Mouse (Mus musculus): ENCODE data around the gene Tm4sf20. TPM values are rescaled to one million over a fixed set of nuclear protein-coding genes. Genes with fewer than 3 reads are reported as not detected.

The Tm4sf20 gene
- total and polyA plus RNA-seq, 3 experiments = not detected

DNA sequence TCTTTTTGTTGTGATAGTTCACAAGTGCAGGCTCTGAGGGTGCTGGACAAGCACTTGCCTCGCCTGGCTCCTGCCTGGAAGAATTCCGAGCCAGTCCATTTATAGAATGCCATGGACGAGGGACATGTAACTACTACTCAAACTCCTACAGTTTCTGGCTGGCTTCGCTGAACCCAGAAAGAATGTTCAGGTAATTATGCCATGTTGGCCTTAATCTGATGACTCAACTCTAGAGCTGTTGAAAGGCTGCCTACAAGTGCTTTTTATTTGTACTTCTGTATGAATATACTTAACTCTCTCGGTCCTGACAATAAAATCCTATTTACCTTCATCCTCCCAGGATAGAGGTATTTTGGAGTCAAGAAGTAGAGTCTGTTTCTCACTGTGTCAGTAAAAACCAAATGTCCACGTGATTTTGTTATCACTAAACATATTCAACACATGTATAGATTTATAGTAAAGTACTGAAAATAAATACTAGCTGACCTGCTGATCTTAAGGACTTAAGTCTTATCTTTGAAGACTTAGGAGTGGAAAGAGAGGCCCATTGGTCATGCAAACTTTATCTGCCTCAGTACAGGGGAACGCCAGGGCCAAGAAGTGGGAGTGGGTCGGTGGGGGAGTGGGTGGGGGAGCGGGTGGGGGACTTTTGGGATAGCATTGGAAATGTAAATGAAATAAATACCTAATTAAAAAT, 50.3 kb downstream of the Tm4sf20 start:
- in situ Hi-C loops (cut with MboI; ENCODE audit: low pct_ligation_motif_present, low pct_unique_long_range_greater_than_20kb, low sequenced_read_pairs) = no loop called here
- no peak overlapping the region for H3K9ac ChIP-seq (ENCODE audit: insufficient read depth, low read depth)
- no peak for DNase-seq (ENCODE audit: extremely low read depth)
- TF ChIP-seq IRF4 (IDR thresholded peaks at IDR 0.05; ENCODE audit: low read depth, low read length) = no peak
- TF ChIP-seq TBP (conservative IDR thresholded peaks at IDR 0.05; ENCODE audit: low read depth, low read length) = no peak
- TF ChIP-seq UBTF (IDR thresholded peaks at IDR 0.05; ENCODE audit: low read depth, low read length) = no peak
- TF ChIP-seq BHLHE40 (IDR thresholded peaks at IDR 0.05; ENCODE audit: low read depth, low read length) = no peak
- TF ChIP-seq MAX (IDR thresholded peaks at IDR 0.05; ENCODE audit: low read length) = no peak
- TF ChIP-seq ZNF384 (IDR thresholded peaks at IDR 0.05; ENCODE audit: low read depth, low read length) = no peak
- no peak for TF ChIP-seq ZC3H11A (IDR thresholded peaks at IDR 0.05; ENCODE audit: low read depth, low read length)
- TF ChIP-seq ETS1 (conservative IDR thresholded peaks at IDR 0.05; ENCODE audit: low read depth, low read length) = no peak
- no peak for TF ChIP-seq RAD21 (IDR thresholded peaks at IDR 0.05; ENCODE audit: low read depth, low read length)
- TF ChIP-seq CTCF (conservative IDR thresholded peaks at IDR 0.05 in 1 of 2, IDR thresholded peaks at IDR 0.05 in 1 of 2; ENCODE audit: low read depth in 2 of 2, low read length in 2 of 2) = no peak
- TF ChIP-seq SMC3 (IDR thresholded peaks at IDR 0.05; ENCODE audit: low read depth, low read length) = no peak
- no peak for TF ChIP-seq JUND (conservative IDR thresholded peaks at IDR 0.05; ENCODE audit: low read depth, low read length)
- TF ChIP-seq GABPA (IDR thresholded peaks at IDR 0.05; ENCODE audit: insufficient replicate concordance, low read depth, low read length) = no peak
- no peak for TF ChIP-seq CHD1 (IDR thresholded peaks at IDR 0.05; ENCODE audit: low read depth, low read length)
- TF ChIP-seq SIN3A (IDR thresholded peaks at IDR 0.05; ENCODE audit: low read length) = no peak
- no peak for TF ChIP-seq EP300 (IDR thresholded peaks at IDR 0.05; ENCODE audit: low read length)
- dilution Hi-C loops (cut with MboI; ENCODE audit: extremely low pct_ligation_motif_present, extremely low pct_unique_long_range_greater_than_20kb, low sequenced_read_pairs) = no loop called here
- no peaks in the 10 kb centered on the region for H3K9me3 ChIP-seq (replicated peaks; ENCODE audit: low read length)
- no peaks in the 10 kb centered on the region for H3K36me3 ChIP-seq (replicated peaks in 1 of 2; ENCODE audit: control insufficient read depth in 1 of 2, insufficient read depth in 1 of 2, low read length in 1 of 2)
- no peak overlapping the region for H3K4me2 ChIP-seq (ENCODE audit: insufficient read depth, low read depth, poor library complexity, severe bottlenecking)
- no peaks in the 10 kb centered on the region for H3K27me3 ChIP-seq (replicated peaks)
- no peak overlapping the region for H3K4me3 ChIP-seq (replicated peaks in 1 of 3; ENCODE audit: low read depth in 2 of 3, low read length in 2 of 3, poor library complexity in 1 of 3)
- no peaks in the 10 kb centered on the region for H3K4me1 ChIP-seq (ENCODE audit: control insufficient read depth in 1 of 2, insufficient read depth in 2 of 2)
- no peaks in the 10 kb centered on the region for H3K79me2 ChIP-seq (replicated peaks; ENCODE audit: control insufficient read depth, extremely low read depth, insufficient read depth, poor library complexity, severe bottlenecking)
- no peak overlapping the region for H3K27ac ChIP-seq (ENCODE audit: insufficient read depth, low read depth)

Other genes starting within 250 kb of the Tm4sf20 start
- gene Col4a4, start 181.6 kb downstream of the Tm4sf20 start, total RNA-seq (2012; rRNA removed) = under 0.01 TPM in 1 of 2 replicates, not detected in the other
- gene Col4a4, start 181.6 kb downstream of the Tm4sf20 start, total RNA-seq (2014; rRNA removed) = not detected in 2 replicates
- gene Col4a4, start 181.6 kb downstream of the Tm4sf20 start, polyA plus RNA-seq (2012; ENCODE audit: insufficient read length, low read depth) = 0.03 and 0.05 TPM in 2 replicates
- under 0.01 TPM in 1 of 2 replicates, not detected in the other for gene Col4a3, start 181.5 kb downstream of the Tm4sf20 start, total RNA-seq (2012; rRNA removed)
- gene Col4a3, start 181.5 kb downstream of the Tm4sf20 start, total RNA-seq (2014; rRNA removed) = not detected in 2 replicates
- 0.07 TPM in 1 of 2 replicates, not detected in the other for gene Col4a3, start 181.5 kb downstream of the Tm4sf20 start, polyA plus RNA-seq (2012; ENCODE audit: insufficient read length, low read depth)
- 90.7 and 95.3 TPM in 2 replicates for gene Mff, start 43.6 kb downstream of the Tm4sf20 start, total RNA-seq (2012; rRNA removed)
- 169 and 210 TPM in 2 replicates for gene Mff, start 43.6 kb downstream of the Tm4sf20 start, total RNA-seq (2014; rRNA removed)
- gene Mff, start 43.6 kb downstream of the Tm4sf20 start, polyA plus RNA-seq (2012; ENCODE audit: insufficient read length, low read depth) = 155 and 232 TPM in 2 replicates
- gene Gm47791, start 2.8 kb upstream of the Tm4sf20 start, total RNA-seq (2012; rRNA removed) = not detected in 2 replicates
- gene Gm47791, start 2.8 kb upstream of the Tm4sf20 start, total RNA-seq (2014; rRNA removed) = not detected in 2 replicates
- not detected in 2 replicates for gene Gm47791, start 2.8 kb upstream of the Tm4sf20 start, polyA plus RNA-seq (2012; ENCODE audit: insufficient read length, low read depth)
- 59.0 and 66.9 TPM in 2 replicates for gene Agfg1, start 71.0 kb upstream of the Tm4sf20 start, total RNA-seq (2012; rRNA removed)
- 124 and 127 TPM in 2 replicates for gene Agfg1, start 71.0 kb upstream of the Tm4sf20 start, total RNA-seq (2014; rRNA removed)
- 94.0 and 106 TPM in 2 replicates for gene Agfg1, start 71.0 kb upstream of the Tm4sf20 start, polyA plus RNA-seq (2012; ENCODE audit: insufficient read length, low read depth)
- 0.17 TPM in 1 of 2 replicates, not detected in the other for gene A030005L19Rik, start 144.9 kb upstream of the Tm4sf20 start, total RNA-seq (2012; rRNA removed)
- not detected in 2 replicates for gene A030005L19Rik, start 144.9 kb upstream of the Tm4sf20 start, total RNA-seq (2014; rRNA removed)
- 0.31 TPM in 1 of 2 replicates, not detected in the other for gene A030005L19Rik, start 144.9 kb upstream of the Tm4sf20 start, polyA plus RNA-seq (2012; ENCODE audit: insufficient read length, low read depth)
- not detected in 2 replicates for gene A030014E15Rik, start 156.5 kb upstream of the Tm4sf20 start, total RNA-seq (2012; rRNA removed)
- gene A030014E15Rik, start 156.5 kb upstream of the Tm4sf20 start, total RNA-seq (2014; rRNA removed) = not detected in 2 replicates
- gene A030014E15Rik, start 156.5 kb upstream of the Tm4sf20 start, polyA plus RNA-seq (2012; ENCODE audit: insufficient read length, low read depth) = not detected in 2 replicates
- gene Gm6217, start 162.9 kb upstream of the Tm4sf20 start, total RNA-seq (2012; rRNA removed) = not detected in 2 replicates
- not detected in 2 replicates for gene Gm6217, start 162.9 kb upstream of the Tm4sf20 start, total RNA-seq (2014; rRNA removed)
- not detected in 2 replicates for gene Gm6217, start 162.9 kb upstream of the Tm4sf20 start, polyA plus RNA-seq (2012; ENCODE audit: insufficient read length, low read depth)
- gene A030003K21Rik, start 174.9 kb upstream of the Tm4sf20 start, total RNA-seq (2012; rRNA removed) = not detected in 2 replicates
- gene A030003K21Rik, start 174.9 kb upstream of the Tm4sf20 start, total RNA-seq (2014; rRNA removed) = not detected in 2 replicates
- not detected in 2 replicates for gene A030003K21Rik, start 174.9 kb upstream of the Tm4sf20 start, polyA plus RNA-seq (2012; ENCODE audit: insufficient read length, low read depth)
- gene Gm7544, start 187.6 kb upstream of the Tm4sf20 start, total RNA-seq (2012; rRNA removed) = not detected in 2 replicates
- not detected in 2 replicates for gene Gm7544, start 187.6 kb upstream of the Tm4sf20 start, total RNA-seq (2014; rRNA removed)
- not detected in 2 replicates for gene Gm7544, start 187.6 kb upstream of the Tm4sf20 start, polyA plus RNA-seq (2012; ENCODE audit: insufficient read length, low read depth)
- not detected in 2 replicates for gene Gm47955, start 191.8 kb upstream of the Tm4sf20 start, total RNA-seq (2012; rRNA removed)
- gene Gm47955, start 191.8 kb upstream of the Tm4sf20 start, total RNA-seq (2014; rRNA removed) = not detected in 2 replicates
- gene Gm47955, start 191.8 kb upstream of the Tm4sf20 start, polyA plus RNA-seq (2012; ENCODE audit: insufficient read length, low read depth) = not detected in 2 replicates
- gene Gm47959, start 232.1 kb upstream of the Tm4sf20 start, total RNA-seq (2012; rRNA removed) = not detected in 2 replicates
- not detected in 2 replicates for gene Gm47959, start 232.1 kb upstream of the Tm4sf20 start, total RNA-seq (2014; rRNA removed)
- gene Gm47959, start 232.1 kb upstream of the Tm4sf20 start, polyA plus RNA-seq (2012; ENCODE audit: insufficient read length, low read depth) = not detected in 2 replicates